Mouse (Mus musculus) naive thymus-derived CD4-positive, alpha-beta T cell, adult 5 months (primary cell): ENCODE data around the gene Cldn34c2. TPM values are rescaled to one million over a fixed set of nuclear protein-coding genes. Genes with fewer than 3 reads are reported as not detected.

Source experiments
- polyA plus RNA-seq: library from polyadenylated mRNA; unstranded; fragments of 100-300 nt; shearing (Covaris generic); gene quantifications from one replicate; pipeline ENCODE4 v1.2.1, GENCODE M21; 2017

The Cldn34c2 gene
- not detected for polyA plus RNA-seq

DNA sequence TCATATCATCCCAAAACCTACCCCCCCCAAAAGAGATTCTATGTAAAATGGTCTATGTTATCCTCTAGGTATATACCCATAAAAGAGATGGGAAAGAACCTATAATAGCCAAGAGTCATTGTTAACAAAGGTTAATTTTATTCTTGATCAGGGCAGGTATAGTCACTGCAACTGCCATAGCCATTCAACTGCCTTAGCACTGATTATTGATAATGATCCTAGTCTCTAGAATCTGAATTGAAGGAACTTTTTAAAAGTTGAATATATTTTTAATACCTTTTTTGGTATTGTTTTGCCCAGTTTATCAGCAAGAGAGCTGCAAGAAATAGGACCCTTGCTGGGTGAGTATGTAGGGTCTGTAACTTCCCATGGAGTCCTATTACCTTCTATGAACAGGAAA, at the start of gene Cldn34c2:
Gene Cldn34c2 (plus strand): TSS at position 301 of the 400 bp plus-strand sequence.

Other genes starting within 250 kb of the Cldn34c2 start
- not detected for gene Gm17467, start 123.1 kb downstream of the Cldn34c2 start, polyA plus RNA-seq
- gene Cldn34c3, start 212.0 kb downstream of the Cldn34c2 start, polyA plus RNA-seq = not detected